Mouse (Mus musculus): ENCODE results near the gene Vmn1r43.

DNA sequence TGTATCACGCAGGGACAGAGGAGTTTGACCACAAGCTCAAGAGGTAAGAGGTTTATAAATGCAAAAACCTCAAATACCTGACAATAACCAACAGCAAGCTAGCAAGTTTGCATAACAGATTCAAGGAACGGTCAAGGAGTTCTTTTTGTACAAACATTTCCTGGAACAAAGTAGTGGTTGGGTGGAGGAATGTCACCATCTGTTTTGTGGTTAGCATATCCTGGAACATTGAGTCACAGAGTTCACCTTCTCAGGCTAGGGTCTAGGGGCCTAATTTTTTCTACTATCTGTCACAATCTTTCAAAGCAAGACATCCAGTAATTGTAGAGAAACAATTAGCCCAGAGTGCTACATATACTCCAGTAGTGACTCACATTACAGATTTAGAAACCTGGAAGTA lies 8.9 kb downstream of the Vmn1r43 start:
- TF ChIP-seq CTCF (IDR thresholded peaks at IDR 0.05; ENCODE audit: control insufficient read depth, insufficient read depth, insufficient read length) (no peak), MYOD1 (IDR thresholded peaks at IDR 0.05; ENCODE audit: control insufficient read depth, insufficient read length, low read depth) (peak; percentile 71)
